Mouse (Mus musculus): Measurements from ENCODE around the gene Gm39653. TPM values are rescaled to one million over a fixed set of nuclear protein-coding genes. Genes with fewer than 3 reads are reported as not detected.

Gene Gm39653
- polyA plus RNA-seq, 1 experiment, result not detected

DNA sequence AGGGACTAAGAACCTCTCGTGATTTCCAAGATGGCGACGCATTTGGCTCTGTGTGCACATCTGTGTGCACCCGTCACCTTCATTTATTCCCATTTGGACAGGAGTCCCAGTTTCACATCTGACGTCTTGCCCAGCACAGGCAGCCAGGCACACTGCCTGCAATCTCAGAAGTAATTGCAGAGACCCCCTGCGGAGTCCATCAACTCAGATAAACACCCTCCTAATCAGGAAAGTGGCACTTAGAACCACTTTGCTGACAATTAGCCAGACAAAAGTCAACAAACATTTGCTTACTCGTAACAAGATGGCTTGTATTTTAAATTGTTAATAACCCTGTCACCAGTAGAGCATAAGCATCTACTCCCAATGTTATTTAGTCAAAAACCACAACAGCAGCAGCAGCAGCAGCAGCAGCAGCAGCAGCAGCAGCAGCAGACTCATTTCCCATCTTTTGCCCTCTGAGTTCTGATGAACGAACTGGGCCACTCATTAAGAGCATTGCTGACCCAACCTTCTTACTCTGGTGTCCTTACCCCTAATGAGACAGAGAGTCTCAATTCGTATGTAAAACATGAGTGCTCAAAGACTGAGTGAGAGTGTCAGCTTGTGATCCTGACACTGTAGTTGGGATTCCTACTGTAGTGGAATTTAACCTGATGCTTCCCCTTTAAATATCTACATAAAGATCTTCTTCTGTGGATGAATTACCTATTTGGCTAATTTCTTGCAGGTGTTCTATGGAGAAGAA lies 51.6 kb downstream of the Gm39653 start:
- H3K4me3 ChIP-seq (ENCODE audit: insufficient read depth, poor library complexity, severe bottlenecking), result no peak overlapping the region
- H3K79me3 ChIP-seq (ENCODE audit: low read depth), result no peaks in the 10 kb centered on the region
- no peaks in the 10 kb centered on the region for H3K27me3 ChIP-seq (ENCODE audit: control insufficient read depth, insufficient read depth, insufficient read length)
- no peaks in the 10 kb centered on the region for H3K36me3 ChIP-seq (ENCODE audit: control insufficient read depth, insufficient read depth)
- TF ChIP-seq MAX (IDR thresholded peaks at IDR 0.05), result no peak
- TF ChIP-seq MYOG (IDR thresholded peaks at IDR 0.05; ENCODE audit: control insufficient read depth, extremely low read depth, insufficient read length), result no peak
- no peak for TF ChIP-seq CTCF (IDR thresholded peaks at IDR 0.05; ENCODE audit: control insufficient read depth, insufficient read depth, insufficient read length)
- no peak overlapping the region for H3ac ChIP-seq (ENCODE audit: control insufficient read depth, insufficient read length, low read depth)
- H3K79me2 ChIP-seq (ENCODE audit: control insufficient read depth, insufficient read depth), result no peaks in the 10 kb centered on the region

DNA sequence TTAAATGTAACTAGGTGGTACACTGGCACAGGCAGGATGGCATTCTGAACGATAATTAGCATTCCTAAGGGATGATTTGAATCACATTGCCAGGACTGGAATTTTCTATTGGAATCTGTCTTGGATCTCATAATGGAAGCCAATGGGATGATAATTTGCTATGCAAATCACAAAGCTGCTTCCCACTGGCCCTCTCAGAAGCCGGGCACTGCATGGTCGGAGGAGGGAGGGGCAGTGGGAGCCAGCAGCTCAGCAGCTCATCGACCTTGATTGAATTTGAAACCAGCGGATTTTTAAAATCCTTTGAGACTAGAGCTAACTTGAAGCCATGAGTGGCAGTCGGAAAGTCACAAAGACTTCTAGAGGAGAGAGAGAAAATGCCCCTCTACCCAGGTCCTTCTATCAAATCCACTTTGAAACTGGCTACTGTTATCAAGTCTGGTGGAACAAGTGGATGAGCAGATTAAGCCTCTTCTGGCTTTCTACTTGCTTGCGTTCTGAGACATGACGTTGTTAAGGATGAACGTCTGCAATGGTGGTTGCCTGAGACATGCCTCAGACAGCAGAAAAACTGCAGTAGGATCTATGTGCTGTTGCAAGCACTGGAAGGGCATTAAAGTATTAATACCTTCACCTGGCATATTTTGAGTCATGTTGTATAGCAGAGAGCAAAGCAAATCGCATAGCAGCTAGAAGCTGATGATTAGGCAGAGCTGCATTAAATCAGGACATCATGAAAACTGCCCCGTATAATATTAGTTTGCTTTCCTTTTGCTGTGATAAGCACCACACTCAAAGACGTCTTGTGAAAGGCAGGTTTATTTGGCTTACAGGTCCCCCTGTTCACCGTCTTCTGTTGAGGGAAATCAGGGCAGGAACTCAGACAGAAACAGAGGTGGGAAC lies 52.4 kb downstream of the Gm39653 start:
- no peaks in the 10 kb centered on the region for H3K79me3 ChIP-seq (ENCODE audit: low read depth)
- H3K79me2 ChIP-seq (ENCODE audit: control insufficient read depth, insufficient read depth), result no peaks in the 10 kb centered on the region
- no peak overlapping the region for H3ac ChIP-seq (ENCODE audit: control insufficient read depth, insufficient read length, low read depth)
- TF ChIP-seq MYOD1 (IDR thresholded peaks at IDR 0.05; ENCODE audit: control insufficient read depth, insufficient read length, low read depth), result no peak
- no peaks in the 10 kb centered on the region for H3K27me3 ChIP-seq (ENCODE audit: control insufficient read depth, insufficient read depth, insufficient read length)
- H3K36me3 ChIP-seq (ENCODE audit: control insufficient read depth, insufficient read depth), result no peaks in the 10 kb centered on the region
- no peak overlapping the region for H3K4me3 ChIP-seq (ENCODE audit: insufficient read depth, poor library complexity, severe bottlenecking)

DNA sequence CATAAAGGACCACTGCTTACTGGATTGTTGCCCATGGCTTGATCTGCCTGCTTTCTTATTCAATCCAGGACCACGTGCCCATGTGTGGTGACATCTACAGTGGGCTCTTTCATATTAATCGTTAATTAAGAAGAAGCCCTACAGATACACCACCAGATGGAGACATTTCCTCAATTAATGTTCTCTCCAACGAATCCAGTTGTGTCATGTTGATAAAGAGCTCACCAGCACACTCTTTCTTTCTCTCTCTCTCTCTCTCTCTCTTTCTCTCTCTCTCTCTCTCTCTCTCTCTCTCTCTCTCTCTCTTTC lies 53.0 kb downstream of the Gm39653 start:
- Histone ChIP-seq H3K4me3 (ENCODE audit: insufficient read depth, poor library complexity, severe bottlenecking) (no peak overlapping the region), H3K36me3 (ENCODE audit: control insufficient read depth, insufficient read depth) (no peaks in the 10 kb centered on the region), H3ac (ENCODE audit: control insufficient read depth, insufficient read length, low read depth) (no peak overlapping the region), H3K79me3 (ENCODE audit: low read depth) (no peaks in the 10 kb centered on the region), H3K79me2 (ENCODE audit: control insufficient read depth, insufficient read depth) (no peaks in the 10 kb centered on the region), H3K27me3 (ENCODE audit: control insufficient read depth, insufficient read depth, insufficient read length) (no peaks in the 10 kb centered on the region)
- TF ChIP-seq MYOG (IDR thresholded peaks at IDR 0.05; ENCODE audit: control insufficient read depth, extremely low read depth, insufficient read length) (no peak), CEBPB (IDR thresholded peaks at IDR 0.05; ENCODE audit: low read depth) (no peak), MYOD1 (IDR thresholded peaks at IDR 0.05; ENCODE audit: control insufficient read depth, insufficient read length, low read depth) (no peak), USF1 (IDR thresholded peaks at IDR 0.05; ENCODE audit: low read depth) (peak; percentile 67)

Other genes starting within 250 kb of the Gm39653 start
- 0.62 TPM for gene Adam23, start 170.1 kb upstream of the Gm39653 start, polyA plus RNA-seq (2012; fragmentation: generic; extraction: Trizol)
- not detected for gene Dytn, start 71.0 kb downstream of the Gm39653 start, polyA plus RNA-seq (2012; fragmentation: generic; extraction: Trizol)
- gene Mdh1b, start 114.3 kb downstream of the Gm39653 start, polyA plus RNA-seq (2012; fragmentation: generic; extraction: Trizol), result 0.07 TPM
- gene Fastkd2, start 114.6 kb downstream of the Gm39653 start, polyA plus RNA-seq (2012; fragmentation: generic; extraction: Trizol), result 24.4 TPM
- gene 4933402D24Rik, start 153.3 kb downstream of the Gm39653 start, polyA plus RNA-seq (2012; fragmentation: generic; extraction: Trizol), result 0.12 TPM

All from C2C12 (cell line).